Mouse (Mus musculus) bone marrow macrophage, adult 2 months (primary cell): ENCODE results near the gene Pomgnt2.

ENCODE experiments used
- CTCF ChIP-seq: IDR thresholded peaks from 2 replicates; pipeline ENCODE4 v1.5.1; 2012; ENCODE audit warnings: low read depth, mild to moderate bottlenecking, low read length, moderate library complexity
- POLR2A ChIP-seq: IDR thresholded peaks from 2 replicates; pipeline ENCODE4 v1.6.1; 2012; ENCODE audit warnings: mild to moderate bottlenecking, low read depth, low read length, borderline replicate concordance

DNA sequence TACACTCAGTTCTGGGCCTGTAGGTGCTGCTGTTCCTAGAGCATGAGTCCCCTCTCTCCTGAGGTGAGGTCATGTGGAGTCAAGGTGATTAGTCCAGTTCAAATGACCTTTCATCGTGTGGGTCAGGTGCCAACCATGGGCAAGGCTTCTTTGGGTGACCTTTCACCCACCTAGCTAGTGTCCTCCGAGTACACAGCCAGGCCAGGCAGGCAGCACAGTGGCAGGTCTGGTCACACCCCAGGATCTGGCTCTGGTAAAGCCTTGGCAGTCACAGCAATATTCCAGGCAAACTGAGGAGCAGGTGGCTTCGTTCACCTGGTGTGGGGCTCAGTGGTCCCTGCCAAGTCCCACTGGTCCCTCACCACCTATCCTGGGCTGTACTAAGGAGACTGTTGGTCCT lies 35.2 kb upstream of the Pomgnt2 start:
- TF ChIP-seq CTCF (no peak), POLR2A (no peak)
